Mouse (Mus musculus) spleen, adult 12 weeks (tissue): ENCODE measurements around the gene Arsb.
"Not testable (repeated sequence)": the region's sequence is repeated elsewhere in the genome, so short reads cannot be mapped to it uniquely, and the experiment has no call there.

Experiments
- DNase-seq: peaks from one replicate; pipeline ENCODE4 v3.0.0; 2022; ENCODE audit warnings: low spot score

Gene Arsb

DNA sequence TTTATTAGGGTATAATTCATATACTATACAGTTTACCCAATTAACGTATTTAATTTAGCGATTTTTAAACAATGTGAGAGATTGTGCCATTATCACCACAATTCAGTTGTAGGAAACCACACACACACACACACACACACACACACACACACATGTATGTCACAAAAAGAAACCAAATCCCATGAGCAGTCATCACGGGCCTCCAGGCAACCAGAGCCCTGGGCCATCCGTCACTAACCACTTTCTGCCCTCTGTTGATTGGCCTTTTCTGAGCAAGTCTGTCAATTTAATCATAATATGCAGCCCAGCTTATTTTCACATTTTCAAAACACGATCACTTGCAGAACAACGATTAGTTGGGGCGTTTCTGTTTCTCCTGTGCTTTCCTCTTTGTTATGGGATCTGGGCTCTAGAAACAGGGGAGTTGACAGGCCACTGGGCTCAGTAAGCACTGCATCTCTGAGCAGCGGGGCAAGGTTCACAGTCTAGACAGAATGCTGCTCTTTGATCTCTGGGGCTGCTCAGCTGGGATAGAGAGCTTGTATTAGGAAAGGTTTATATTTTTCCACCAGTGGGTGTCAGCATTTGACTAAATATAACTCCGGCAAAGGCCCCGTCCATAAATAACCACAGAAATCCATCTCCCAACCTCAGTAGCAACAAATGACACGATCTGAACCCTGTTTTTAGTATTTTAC lies 21.7 kb downstream of the Arsb start:
- no peak for DNase-seq

DNA sequence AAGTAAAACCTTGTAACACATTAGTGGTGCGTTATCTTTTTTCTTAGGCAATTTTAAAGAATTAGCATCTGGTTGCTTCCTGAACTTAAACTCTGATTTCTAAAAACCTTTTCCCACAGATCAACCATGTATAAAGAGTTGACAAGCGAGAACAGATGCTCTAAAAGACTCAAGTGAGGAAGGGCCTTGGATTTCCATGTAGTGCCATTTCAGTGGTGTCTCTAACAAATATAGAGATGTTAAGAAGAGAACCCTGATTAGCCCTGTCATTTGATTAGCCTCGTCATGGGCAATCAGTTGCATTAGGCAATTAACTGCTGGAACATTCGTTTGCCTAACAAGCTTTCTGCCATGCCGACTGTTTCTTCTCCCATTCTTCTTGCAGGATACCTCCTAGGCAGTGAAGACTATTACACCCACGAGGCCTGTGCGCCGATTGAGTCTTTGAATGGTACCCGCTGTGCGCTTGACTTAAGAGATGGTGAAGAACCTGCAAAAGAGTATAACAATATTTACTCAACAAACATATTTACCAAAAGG lies 22.3 kb downstream of the Arsb start:
- DNase-seq, result no peak

- DNase-seq, result no peak
Observed at GRCm38 (mm10) chr13:93797011-93797600, 25.7 kb downstream of the Arsb start.

DNA sequence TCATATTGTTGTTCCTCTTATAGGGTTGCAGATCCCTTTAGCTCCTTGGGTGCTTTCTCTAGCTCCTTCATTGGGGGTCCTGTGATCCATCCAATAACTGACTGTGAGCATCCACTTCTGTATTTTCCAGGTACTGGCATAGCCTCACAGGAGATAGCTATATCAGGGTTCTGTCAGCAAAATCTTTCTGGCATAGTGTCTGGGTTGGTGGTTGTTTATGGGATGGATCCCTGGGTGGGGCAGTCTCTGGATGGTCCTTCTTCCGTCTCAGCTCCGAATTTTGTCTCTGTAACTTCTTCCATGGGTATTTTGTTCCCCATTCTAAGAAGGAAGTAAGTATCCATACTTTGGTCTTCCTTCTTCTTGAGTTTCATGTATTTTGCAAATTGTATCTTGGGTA lies 38.9 kb downstream of the Arsb start:
- DNase-seq, result not testable (repeated sequence)

DNA sequence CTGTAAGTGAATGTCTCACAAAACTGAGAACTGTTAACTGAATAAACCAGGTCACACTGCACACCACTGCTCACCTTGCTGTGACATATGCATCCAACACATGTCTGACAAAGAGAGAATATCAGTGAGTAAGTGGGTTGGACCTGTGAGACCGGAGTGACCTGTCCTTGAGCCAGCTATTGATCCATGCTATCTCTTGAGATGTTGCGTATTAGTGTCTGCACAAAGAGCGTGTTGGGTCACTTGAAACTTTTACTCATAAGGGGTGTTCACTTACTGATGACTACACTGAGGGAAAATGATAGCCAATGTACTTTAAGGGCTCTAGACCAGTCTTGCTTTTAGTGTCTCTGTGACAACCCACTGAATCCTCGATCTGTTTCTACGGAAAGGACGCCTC lies 42.7 kb downstream of the Arsb start:
- DNase-seq, result no peak

- no peak for DNase-seq
Observed at GRCm38 (mm10) chr13:93814676-93815075, 43.2 kb downstream of the Arsb start.

DNA sequence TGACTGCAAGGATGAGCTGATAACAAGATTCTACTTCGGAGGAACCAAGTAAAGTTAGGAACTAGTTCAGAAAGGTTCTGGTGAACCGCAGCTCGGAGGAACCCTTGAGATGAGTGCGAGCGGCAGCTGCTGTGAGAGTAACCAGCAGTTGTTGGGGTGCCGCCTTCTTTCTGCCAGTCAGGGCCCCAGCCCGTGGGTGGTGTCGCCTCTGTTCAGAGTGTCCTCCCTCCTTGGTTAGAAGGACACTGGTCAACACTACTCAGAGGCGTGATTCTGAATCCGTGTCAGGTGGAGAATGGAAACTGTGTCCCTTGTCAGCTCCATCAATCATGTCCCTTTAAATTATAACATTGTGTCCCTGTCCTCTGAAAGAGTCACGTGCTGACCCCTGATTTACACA lies 43.7 kb downstream of the Arsb start:
- DNase-seq, result no peak

DNA sequence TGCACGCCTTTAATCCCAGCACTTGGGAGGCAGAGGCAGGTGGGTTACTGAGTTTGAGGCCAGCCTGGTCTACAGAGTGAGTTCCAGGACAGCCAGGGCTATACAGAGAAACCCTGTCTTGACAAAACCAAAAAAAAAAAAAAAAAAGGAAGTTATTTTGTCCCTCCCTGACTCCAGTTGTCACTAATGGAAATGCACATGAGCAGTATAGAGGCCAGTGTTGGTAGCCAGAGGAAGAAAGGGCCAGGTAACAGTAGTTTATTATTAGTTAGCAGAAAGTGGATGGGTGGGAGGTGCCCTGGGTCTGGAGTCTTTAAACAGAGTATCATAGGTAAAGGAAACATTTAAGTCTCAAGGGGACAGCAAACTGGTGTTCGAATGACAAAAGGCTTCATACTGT lies 44.7 kb downstream of the Arsb start:
- DNase-seq, result no peak

- no peak for DNase-seq
Observed at GRCm38 (mm10) chr13:93816688-93817331, 45.4 kb downstream of the Arsb start.

DNA sequence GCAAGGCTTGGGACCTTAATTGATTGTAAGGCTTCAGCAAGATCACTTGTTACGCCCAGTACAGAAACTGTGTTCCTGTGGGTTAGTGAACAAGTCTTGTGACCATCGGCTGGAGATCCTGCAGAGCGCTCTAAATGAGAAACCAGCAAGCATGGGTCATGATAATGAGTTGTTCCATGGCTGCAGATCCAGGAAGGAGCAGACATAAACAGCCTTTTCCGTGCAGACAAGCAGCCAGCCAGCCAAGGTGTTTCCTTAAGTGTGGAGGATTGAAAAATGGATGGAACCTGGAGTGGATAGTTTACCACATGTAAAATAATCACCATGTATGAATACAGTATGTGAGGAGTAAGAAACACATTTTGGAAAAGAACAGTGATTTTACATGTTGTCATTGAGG lies 48.7 kb downstream of the Arsb start:
- no peak for DNase-seq

DNA sequence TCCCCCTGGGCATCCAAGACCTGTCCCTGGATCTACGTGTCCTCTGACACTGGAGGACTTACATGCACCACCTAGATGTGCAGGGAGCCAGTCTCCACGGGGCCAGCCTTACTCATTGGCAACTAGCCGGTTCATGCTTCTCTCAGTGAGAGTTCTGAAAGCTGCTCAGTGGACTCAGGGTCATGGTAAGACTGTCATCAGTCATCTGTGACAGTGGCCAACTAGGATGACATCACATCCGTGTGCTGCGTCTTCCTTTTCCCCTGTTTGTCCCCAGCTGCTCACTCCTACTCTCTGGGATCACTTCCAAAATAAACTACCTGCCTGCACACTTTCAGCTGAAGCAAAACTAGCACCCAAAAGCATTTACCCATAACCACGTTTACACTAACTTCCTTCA lies 50.6 kb downstream of the Arsb start:
- no peak for DNase-seq

GRCm38 (mm10) chr13:93825792-93826558 lies 54.5 kb downstream of the Arsb start:
- no peak for DNase-seq

DNA sequence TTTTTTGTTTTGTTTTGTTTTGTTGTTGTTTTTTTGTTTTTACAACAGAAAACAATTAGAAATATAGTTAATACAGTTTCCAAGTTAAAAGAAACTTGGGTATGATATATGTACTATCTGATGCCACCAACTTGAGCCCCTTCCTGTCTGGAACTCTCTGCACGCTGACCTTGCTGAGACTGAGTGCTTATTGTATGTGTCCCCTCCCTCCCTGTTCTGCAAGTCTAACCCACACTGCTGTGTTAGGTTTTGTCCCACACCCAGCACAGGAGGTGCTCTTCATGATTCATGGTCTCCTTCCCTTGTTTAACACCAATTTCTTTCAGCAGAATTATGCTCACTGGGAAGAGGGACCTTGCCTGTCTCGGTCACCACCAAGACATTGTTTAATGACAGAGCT lies 56.3 kb downstream of the Arsb start:
- DNase-seq, result no peak

GRCm38 (mm10) chr13:93829565-93830293 lies 58.3 kb downstream of the Arsb start:
- no peak for DNase-seq

DNA sequence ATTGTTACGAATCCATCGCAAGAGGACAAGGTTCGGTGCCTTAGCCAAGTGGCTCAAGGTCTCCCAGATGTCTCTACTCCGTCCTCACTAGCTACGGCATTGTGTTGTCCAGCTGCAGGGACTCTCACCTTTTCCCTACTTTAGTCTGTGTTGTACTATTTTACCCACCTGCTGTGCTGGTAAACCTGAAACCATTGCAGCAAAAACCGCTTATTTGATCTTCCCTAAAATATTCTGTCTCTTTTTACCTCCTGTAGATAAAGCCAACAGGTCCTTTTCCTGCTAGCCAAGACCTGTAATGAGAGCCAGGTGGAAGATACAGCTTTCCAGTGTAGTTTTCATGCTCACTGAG lies 58.8 kb downstream of the Arsb start:
- DNase-seq, result no peak

DNA sequence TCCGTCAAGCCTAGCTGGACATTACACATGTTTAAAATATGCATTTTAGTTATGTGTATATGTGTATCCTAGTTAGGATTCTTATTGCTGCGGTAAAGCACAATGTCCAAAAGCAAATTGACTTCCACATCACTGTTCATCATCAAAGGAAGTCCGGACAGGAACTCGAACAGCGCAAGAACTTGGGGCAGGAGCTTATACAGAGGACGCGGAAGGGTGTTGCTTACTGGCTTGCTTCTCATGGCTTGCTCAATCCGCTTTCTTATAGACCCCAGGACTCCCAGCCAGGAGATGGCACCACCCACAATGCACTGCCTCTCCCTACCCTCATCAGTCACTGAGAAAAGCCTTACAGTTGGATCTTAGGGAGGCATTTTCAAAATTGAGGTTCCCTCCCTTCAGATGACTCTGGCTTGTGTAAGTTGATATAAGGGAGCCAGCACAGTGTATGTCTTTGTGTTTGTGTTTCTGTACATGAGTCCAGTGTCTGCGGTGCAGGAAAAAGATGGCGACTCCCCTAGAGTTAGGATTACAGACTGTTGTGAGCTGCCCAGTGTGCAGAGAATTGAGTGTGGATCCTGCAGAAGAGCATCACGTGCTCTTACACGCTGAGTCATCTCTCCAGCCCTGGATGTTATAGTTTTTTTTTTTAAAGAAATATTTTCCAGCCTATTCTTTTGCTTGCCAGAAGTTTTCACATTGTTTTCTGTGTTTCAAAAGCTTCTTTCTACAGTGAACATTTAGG lies 66.2 kb downstream of the Arsb start:
- no peak for DNase-seq

DNA sequence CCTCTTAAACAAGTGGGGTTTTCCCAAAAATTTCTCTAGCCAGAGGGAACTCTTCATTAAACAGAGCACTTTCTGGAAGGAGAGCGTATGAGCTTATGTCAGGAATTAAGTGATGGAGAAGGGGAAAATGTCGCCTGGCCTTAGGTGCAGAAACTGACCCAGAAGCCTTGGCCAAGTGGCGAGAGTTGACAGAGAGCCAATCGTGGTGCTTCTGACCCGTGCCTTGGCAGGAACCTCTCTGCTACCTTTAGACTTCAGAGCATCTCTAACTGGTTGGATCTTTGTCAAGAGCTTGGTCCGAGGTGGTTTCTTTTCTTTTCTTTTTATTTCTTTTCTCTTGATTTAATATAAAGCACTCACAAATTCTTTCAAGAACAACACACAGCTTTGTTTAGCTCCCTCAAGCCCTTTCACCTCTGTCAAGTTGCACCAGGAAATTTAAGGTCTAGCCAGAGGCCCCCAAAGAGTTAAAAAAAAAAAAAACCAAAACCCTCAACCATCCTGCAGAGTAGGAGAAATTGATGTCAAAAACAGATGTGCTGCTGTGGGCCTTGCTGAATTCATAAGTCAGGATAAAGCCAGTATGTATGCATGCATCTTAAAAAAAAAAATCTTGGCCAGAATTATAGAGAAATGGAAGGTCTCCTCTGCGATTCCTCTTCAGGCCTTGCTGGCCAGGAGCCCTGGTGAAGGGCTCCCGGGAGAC lies 67.2 kb downstream of the Arsb start:
- no peak for DNase-seq

DNA sequence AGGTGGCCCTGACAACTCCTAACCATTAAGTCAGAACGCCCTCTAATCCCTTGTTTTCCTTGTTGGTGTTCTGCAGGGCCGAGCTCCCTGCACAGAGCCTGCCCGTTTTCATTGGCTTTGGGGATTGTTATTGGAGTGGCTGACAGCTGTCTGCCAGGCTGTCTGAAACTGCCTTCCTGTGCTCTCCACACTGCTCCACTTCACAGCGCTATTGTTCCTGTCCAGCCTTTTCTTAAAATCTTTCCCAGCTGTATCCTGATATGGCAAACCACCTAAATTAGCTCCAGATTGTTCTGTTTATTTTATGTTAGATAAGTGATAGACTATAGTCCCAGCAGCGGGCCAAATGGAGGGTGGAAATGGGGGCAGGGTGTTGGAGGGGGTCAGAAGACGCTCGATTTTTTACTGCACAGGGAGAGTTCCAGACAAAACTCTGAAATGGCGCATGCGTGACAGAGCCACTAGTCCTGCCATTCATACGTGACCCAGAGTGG lies 67.8 kb downstream of the Arsb start:
- no peak for DNase-seq

DNA sequence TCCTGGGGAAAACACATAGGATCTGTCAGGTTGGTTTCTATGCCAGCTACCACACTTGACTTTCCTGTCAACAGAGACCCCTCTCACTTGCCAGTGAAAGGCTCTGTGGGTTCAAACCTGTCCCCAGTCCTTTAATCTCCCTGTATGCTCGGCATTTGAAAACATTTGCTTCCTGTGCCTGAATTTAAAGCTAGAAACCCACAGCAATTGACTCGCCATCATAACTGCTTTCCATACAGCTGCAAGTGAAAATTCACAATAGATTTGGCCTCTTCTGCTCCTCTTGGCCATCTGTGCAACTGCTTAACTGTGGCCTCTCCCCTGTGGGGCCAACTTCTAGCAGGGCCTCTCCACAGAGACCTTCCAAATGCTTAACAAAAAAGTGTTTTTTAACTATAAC lies 68.3 kb downstream of the Arsb start:
- no peak for DNase-seq

- DNase-seq, result no peak
Observed at GRCm38 (mm10) chr13:93840146-93840545, 68.7 kb downstream of the Arsb start.
